Mouse (Mus musculus): Measurements from ENCODE around the gene Xpo5. TPM values are rescaled to one million over a fixed set of nuclear protein-coding genes. Genes with fewer than 3 reads are reported as not detected.

The Xpo5 gene
- total and polyA plus RNA-seq, 2 experiments from 2014 or later: 11.7 to 28.9 TPM

DNA sequence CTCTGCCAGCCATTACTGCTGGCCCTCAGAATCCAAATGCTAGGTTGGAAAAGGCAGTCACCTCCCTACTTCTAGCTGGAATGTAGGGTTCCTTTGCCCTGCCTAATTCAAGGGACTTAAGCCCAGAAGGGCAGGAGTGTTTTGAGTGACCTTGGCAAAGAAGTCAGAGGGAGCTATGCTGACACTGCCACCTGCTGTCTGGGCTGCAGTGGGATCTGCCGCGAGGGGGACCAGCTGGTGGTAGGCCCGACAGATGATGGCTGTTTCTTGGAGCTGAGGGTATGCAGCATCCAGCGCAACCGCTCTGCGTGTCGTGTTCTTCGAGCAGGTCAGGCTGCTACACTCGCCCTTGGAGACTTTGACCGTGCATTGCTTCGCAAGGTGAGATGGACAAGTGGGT, 35.6 kb upstream of the Xpo5 start:
- no peaks in the 10 kb centered on the region for H3K9me3 ChIP-seq (replicated peaks; ENCODE audit: control insufficient read depth, low read length)
- TF ChIP-seq CTCF (IDR thresholded peaks at IDR 0.05; ENCODE audit: low read depth): peak; percentile 72
- no peak for TF ChIP-seq EP300 (IDR thresholded peaks at IDR 0.05; ENCODE audit: low read depth)
- peak overlapping the region; percentile 28; the same call in 1 of the 2 replicates for H3K9ac ChIP-seq (replicated peaks; ENCODE audit: low read depth, low read length)
- ATAC-seq (ENCODE audit: insufficient read depth, low read depth) (peak; percentile 21; the same call in 1 of the 2 replicates), DNase-seq (ENCODE audit: low spot score) (peak; percentile 63)
- no peak overlapping the region for H3K4me2 ChIP-seq (ENCODE audit: low read depth, low read length)
- peaks cover 71% of the 10 kb centered on the region for H3K36me3 ChIP-seq (replicated peaks; ENCODE audit: control insufficient read depth, insufficient read depth, low read length)
- no peaks in the 10 kb centered on the region for H3K27me3 ChIP-seq (ENCODE audit: control insufficient read depth, insufficient read depth, low read length)
- H3K4me1 ChIP-seq (ENCODE audit: control insufficient read depth, insufficient read depth): peaks cover 24% of the 10 kb centered on the region
- H3K27ac ChIP-seq (ENCODE audit: low read depth): peak overlapping the region; percentile 66
- WGBS: 82% methylated on average over 11 of the region's 11 CpGs
- H3K4me3 ChIP-seq (ENCODE audit: low read depth, low read length): no peak overlapping the region

- Histone ChIP-seq H3K4me3 (ENCODE audit: low read depth, low read length) (no peak overlapping the region), H3K4me2 (ENCODE audit: low read depth, low read length) (no peak overlapping the region), H3K9ac (replicated peaks; ENCODE audit: low read depth, low read length) (no peak overlapping the region), H3K27me3 (ENCODE audit: control insufficient read depth, insufficient read depth, low read length) (no peaks in the 10 kb centered on the region), H3K9me3 (replicated peaks; ENCODE audit: control insufficient read depth, low read length) (no peaks in the 10 kb centered on the region), H3K36me3 (replicated peaks; ENCODE audit: control insufficient read depth, insufficient read depth, low read length) (peaks cover 84% of the 10 kb centered on the region), H3K27ac (ENCODE audit: low read depth) (peak overlapping the region; percentile 57), H3K4me1 (ENCODE audit: control insufficient read depth, insufficient read depth) (peaks cover 15% of the 10 kb centered on the region)
- DNase-seq (ENCODE audit: low spot score) (no peak), ATAC-seq (ENCODE audit: insufficient read depth, low read depth) (peak; percentile 31)
- 24% methylated on average over 5 of the region's 5 CpGs for WGBS
- TF ChIP-seq EP300 (IDR thresholded peaks at IDR 0.05; ENCODE audit: low read depth) (no peak), CTCF (IDR thresholded peaks at IDR 0.05; ENCODE audit: low read depth) (0 out of 2 replicates have a peak, but pooled peaks have one; percentile 7)
Observed at GRCm38 (mm10) chr17:46168318-46168717, 34.3 kb upstream of the Xpo5 start.

DNA sequence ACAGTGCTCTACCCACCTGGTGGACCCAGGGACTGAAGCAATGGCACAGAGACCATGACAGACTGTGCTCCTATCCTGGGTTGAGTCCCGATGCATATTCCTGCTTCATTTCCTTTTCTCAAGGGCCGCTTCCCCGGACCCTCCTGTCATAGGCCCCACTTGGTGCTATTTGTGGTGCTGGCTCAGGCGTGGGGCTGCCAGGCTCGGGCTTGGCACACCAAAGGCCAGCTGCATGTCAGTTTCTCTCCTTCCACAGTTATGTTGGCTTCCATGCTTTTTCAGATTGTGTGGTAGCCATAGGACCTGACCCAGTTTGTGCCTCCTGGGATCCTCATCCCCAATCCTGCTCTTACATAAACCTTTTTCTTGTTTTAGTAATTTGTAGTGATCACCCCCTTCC, 33.8 kb upstream of the Xpo5 start:
- Histone ChIP-seq H3K4me2 (ENCODE audit: low read depth, low read length) (no peak overlapping the region), H3K36me3 (replicated peaks; ENCODE audit: control insufficient read depth, insufficient read depth, low read length) (peaks cover 85% of the 10 kb centered on the region), H3K27me3 (ENCODE audit: control insufficient read depth, insufficient read depth, low read length) (no peaks in the 10 kb centered on the region), H3K27ac (ENCODE audit: low read depth) (peak overlapping the region; percentile 57), H3K4me3 (ENCODE audit: low read depth, low read length) (no peak overlapping the region), H3K9me3 (replicated peaks; ENCODE audit: control insufficient read depth, low read length) (no peaks in the 10 kb centered on the region), H3K9ac (replicated peaks; ENCODE audit: low read depth, low read length) (no peak overlapping the region), H3K4me1 (ENCODE audit: control insufficient read depth, insufficient read depth) (peaks cover 15% of the 10 kb centered on the region)
- 44% methylated on average over 5 of the region's 5 CpGs for WGBS
- no peak for TF ChIP-seq CTCF (IDR thresholded peaks at IDR 0.05; ENCODE audit: low read depth)
- TF ChIP-seq EP300 (IDR thresholded peaks at IDR 0.05; ENCODE audit: low read depth): no peak
- no peak for ATAC-seq (ENCODE audit: insufficient read depth, low read depth)
- DNase-seq (ENCODE audit: low spot score): no peak

DNA sequence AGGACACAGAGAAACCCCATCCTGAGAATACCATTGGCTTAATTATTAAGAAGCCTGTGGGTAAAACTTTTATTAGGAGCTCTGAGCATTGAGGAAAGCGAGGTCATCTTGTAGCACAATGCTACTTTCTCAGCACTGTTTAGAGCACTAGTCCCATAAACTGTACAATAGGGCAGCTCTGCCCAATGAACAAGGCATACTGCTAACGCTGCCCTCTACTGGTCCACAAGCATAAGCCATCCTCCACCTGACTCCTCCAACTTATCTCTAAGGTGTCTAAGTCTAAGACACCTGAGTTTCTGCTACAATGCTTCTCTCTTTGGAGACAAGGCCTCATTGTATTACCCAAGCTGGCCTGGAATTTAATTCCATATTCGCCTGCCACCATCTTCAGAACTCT, 32.0 kb upstream of the Xpo5 start:
- Histone ChIP-seq H3K4me1 (ENCODE audit: control insufficient read depth, insufficient read depth) (peaks cover 15% of the 10 kb centered on the region), H3K9me3 (replicated peaks; ENCODE audit: control insufficient read depth, low read length) (no peaks in the 10 kb centered on the region), H3K36me3 (replicated peaks; ENCODE audit: control insufficient read depth, insufficient read depth, low read length) (peaks cover 78% of the 10 kb centered on the region), H3K9ac (replicated peaks; ENCODE audit: low read depth, low read length) (no peak overlapping the region), H3K27ac (ENCODE audit: low read depth) (no peak overlapping the region), H3K4me3 (ENCODE audit: low read depth, low read length) (no peak overlapping the region), H3K27me3 (ENCODE audit: control insufficient read depth, insufficient read depth, low read length) (no peaks in the 10 kb centered on the region), H3K4me2 (ENCODE audit: low read depth, low read length) (no peak overlapping the region)
- ATAC-seq (ENCODE audit: insufficient read depth, low read depth) (no peak), DNase-seq (ENCODE audit: low spot score) (no peak)
- TF ChIP-seq CTCF (IDR thresholded peaks at IDR 0.05; ENCODE audit: low read depth): peak; percentile 61
- TF ChIP-seq EP300 (IDR thresholded peaks at IDR 0.05; ENCODE audit: low read depth): no peak
- WGBS: 82% methylated on average over 3 of the region's 3 CpGs

DNA sequence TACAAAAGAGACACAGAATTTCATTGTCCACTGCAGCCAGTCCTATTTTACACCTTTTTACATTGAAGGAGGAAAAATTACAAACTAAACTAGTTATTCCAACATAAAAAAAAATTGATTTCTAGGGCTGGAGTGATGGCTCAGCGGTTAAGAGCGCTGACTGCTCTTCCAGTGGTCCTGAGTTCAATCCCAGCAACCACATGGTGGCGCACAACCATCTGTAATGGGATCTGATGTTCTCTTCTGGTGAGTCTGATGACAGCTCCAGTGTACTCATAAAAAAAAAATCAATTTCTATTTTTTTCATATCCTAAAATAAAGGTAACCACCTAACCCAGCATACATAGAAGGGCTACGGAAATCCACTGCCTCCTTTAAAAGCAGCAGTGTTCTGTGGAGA, 20.3 kb upstream of the Xpo5 start:
- WGBS: 88% methylated on average over 4 of the region's 4 CpGs
- Histone ChIP-seq H3K9ac (replicated peaks; ENCODE audit: low read depth, low read length) (no peak overlapping the region), H3K27me3 (ENCODE audit: control insufficient read depth, insufficient read depth, low read length) (no peaks in the 10 kb centered on the region), H3K4me1 (ENCODE audit: control insufficient read depth, insufficient read depth) (no peaks in the 10 kb centered on the region), H3K9me3 (replicated peaks; ENCODE audit: control insufficient read depth, low read length) (no peaks in the 10 kb centered on the region), H3K27ac (ENCODE audit: low read depth) (no peak overlapping the region), H3K4me3 (ENCODE audit: low read depth, low read length) (no peak overlapping the region), H3K36me3 (replicated peaks; ENCODE audit: control insufficient read depth, insufficient read depth, low read length) (peaks cover 93% of the 10 kb centered on the region), H3K4me2 (ENCODE audit: low read depth, low read length) (no peak overlapping the region)
- DNase-seq (ENCODE audit: low spot score) (no peak), ATAC-seq (ENCODE audit: insufficient read depth, low read depth) (no peak)
- TF ChIP-seq EP300 (IDR thresholded peaks at IDR 0.05; ENCODE audit: low read depth) (no peak), CTCF (IDR thresholded peaks at IDR 0.05; ENCODE audit: low read depth) (peak; percentile 25; the same call in 1 of the 2 replicates)

DNA sequence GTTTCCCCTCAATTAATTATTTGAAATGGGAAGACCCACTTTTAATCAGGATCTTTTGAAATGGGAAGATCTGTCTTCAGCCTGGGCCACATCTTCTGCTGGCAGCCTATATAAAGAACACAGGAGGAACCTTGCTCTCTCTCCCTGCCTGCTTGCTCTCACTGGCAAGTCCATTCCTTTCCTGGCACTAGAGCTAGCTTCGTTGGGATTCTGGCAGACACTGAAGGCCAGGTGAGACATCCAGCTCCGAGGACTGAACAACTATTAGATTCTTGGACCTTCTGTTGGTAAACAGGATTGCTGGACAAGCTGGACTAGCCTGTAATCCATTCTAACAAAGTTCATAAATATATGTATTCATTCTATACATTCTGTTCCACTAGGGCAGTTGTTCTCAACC, 13.8 kb upstream of the Xpo5 start:
- Histone ChIP-seq H3K4me1 (ENCODE audit: control insufficient read depth, insufficient read depth) (no peaks in the 10 kb centered on the region), H3K9me3 (replicated peaks; ENCODE audit: control insufficient read depth, low read length) (no peaks in the 10 kb centered on the region), H3K36me3 (replicated peaks; ENCODE audit: control insufficient read depth, insufficient read depth, low read length) (peaks cover 76% of the 10 kb centered on the region), H3K4me2 (ENCODE audit: low read depth, low read length) (no peak overlapping the region), H3K9ac (replicated peaks; ENCODE audit: low read depth, low read length) (no peak overlapping the region), H3K27ac (ENCODE audit: low read depth) (no peak overlapping the region), H3K4me3 (ENCODE audit: low read depth, low read length) (no peak overlapping the region), H3K27me3 (ENCODE audit: control insufficient read depth, insufficient read depth, low read length) (no peaks in the 10 kb centered on the region)
- WGBS: 90% methylated on average over 2 of the region's 2 CpGs
- DNase-seq (ENCODE audit: low spot score): no peak
- TF ChIP-seq EP300 (IDR thresholded peaks at IDR 0.05; ENCODE audit: low read depth) (no peak), CTCF (IDR thresholded peaks at IDR 0.05; ENCODE audit: low read depth) (no peak)
- ATAC-seq (ENCODE audit: insufficient read depth, low read depth): no peak

Measured in heart, postnatal 0 days (tissue).